Mouse (Mus musculus) limb, embryonic 12.5 days (tissue): ENCODE results near the gene Nfatc3. TPM values are rescaled to one million over a fixed set of nuclear protein-coding genes. Genes with fewer than 3 reads are reported as not detected.

Source experiments
- ATAC-seq: fragments of 200-750 bp; cut with Nextera tagmentation; 2 replicates; pipeline ENCODE4 v1.8.0; 2017; ENCODE audit warnings: low read depth, moderate TSS enrichment; ENCODE audit not compliant: insufficient number of reproducible peaks, insufficient read depth, low FRiP score, low TSS enrichment
- H3K27ac ChIP-seq: fragments of 300-500 bp; sonication (generic); 2 replicates; pipeline ENCODE4 v1.5.1; 2016; ENCODE audit warnings: mild to moderate bottlenecking, moderate library complexity
- H3K27me3 ChIP-seq: fragments of 300-500 bp; sonication (generic); 2 replicates; pipeline ENCODE4 v1.6.1; 2016; ENCODE audit warnings: mild to moderate bottlenecking, moderate library complexity
- H3K36me3 ChIP-seq: fragments of 300-500 bp; sonication (generic); 2 replicates; pipeline ENCODE4 v1.6.1; 2016; ENCODE audit warnings: mild to moderate bottlenecking, moderate library complexity
- H3K4me1 ChIP-seq: fragments of 300-500 bp; sonication (generic); replicated peaks from 2 replicates; pipeline ENCODE4 v1.6.1; 2016
- H3K4me2 ChIP-seq: fragments of 300-500 bp; sonication (generic); 2 replicates; pipeline ENCODE4 v1.6.1; 2016; ENCODE audit warnings: mild to moderate bottlenecking, moderate library complexity
- H3K4me3 ChIP-seq: fragments of 300-500 bp; sonication (generic); replicated peaks from 2 replicates; pipeline ENCODE4 v1.5.1; 2016; ENCODE audit warnings: mild to moderate bottlenecking
- H3K9ac ChIP-seq: fragments of 300-500 bp; sonication (generic); replicated peaks from 2 replicates; pipeline ENCODE4 v1.6.1; 2016; ENCODE audit warnings: mild to moderate bottlenecking, moderate library complexity
- H3K9me3 ChIP-seq: fragments of 300-500 bp; sonication (generic); 2 replicates; pipeline ENCODE4 v1.6.1; 2016; ENCODE audit warnings: mild to moderate bottlenecking, moderate library complexity
- WGBS: fragments of 180-500 bp; shearing (Covaris S2); methylation state at CpG from one replicate; pipeline ENCODE4 v1.1.7; 2016; 5-methylcytosine and 5-hydroxymethylcytosine counted together
- polyA plus RNA-seq: library from polyadenylated mRNA; unstranded; fragments of >200 nt; fragmentation: Nextera tagmentation; extraction: Ambion mirVana; gene quantifications from 2 replicates; pipeline ENCODE4 v1.2.1, GENCODE M21; 2016

Gene Nfatc3
- polyA plus RNA-seq, 1 experiment from 2014 or later = 9.2 TPM

GRCm38 (mm10) chr8:106169017-106169933, 110.6 kb downstream of the Nfatc3 start:
- H3K4me2 ChIP-seq = peak overlapping the region; percentile 91
- H3K4me3 ChIP-seq = peak overlapping the region; percentile 86
- H3K27me3 ChIP-seq = no peaks in the 10 kb centered on the region
- H3K9me3 ChIP-seq = no peaks in the 10 kb centered on the region
- H3K36me3 ChIP-seq = peaks cover 8% of the 10 kb centered on the region; the same call in 1 of the 2 replicates
- peak overlapping the region; percentile 90 for H3K27ac ChIP-seq
- WGBS = 1% methylated on average over 54 of the region's 54 CpGs
- ATAC-seq = peak; percentile 60
- H3K4me1 ChIP-seq = peaks cover 13% of the 10 kb centered on the region
- peak overlapping the region; percentile 85 for H3K9ac ChIP-seq

- 43% methylated on average over 6 of the region's 6 CpGs for WGBS
- Histone ChIP-seq H3K4me1 (peaks cover 13% of the 10 kb centered on the region), H3K36me3 (peaks cover 3% of the 10 kb centered on the region; the same call in 1 of the 2 replicates), H3K9ac (peak overlapping the region; percentile 85), H3K4me3 (peak overlapping the region; percentile 86), H3K4me2 (peak overlapping the region; percentile 91), H3K27me3 (no peaks in the 10 kb centered on the region), H3K27ac (0 out of 2 replicates have a peak overlapping the region, but pooled peaks have one; percentile 23), H3K9me3 (no peaks in the 10 kb centered on the region)
- no peak for ATAC-seq
These were observed 111.4 kb downstream of the Nfatc3 start for GRCm38 (mm10) chr8:106169934-106170480.

GRCm38 (mm10) chr8:106173566-106173965, 114.9 kb downstream of the Nfatc3 start:
- 96% methylated on average over 3 of the region's 3 CpGs for WGBS
- peaks cover 20% of the 10 kb centered on the region for H3K4me1 ChIP-seq
- ATAC-seq = no peak
- no peak overlapping the region for H3K4me3 ChIP-seq
- no peak overlapping the region for H3K9ac ChIP-seq
- peaks cover 3% of the 10 kb centered on the region; the same call in 1 of the 2 replicates for H3K36me3 ChIP-seq
- H3K27ac ChIP-seq = no peak overlapping the region
- no peaks in the 10 kb centered on the region for H3K27me3 ChIP-seq
- no peak overlapping the region for H3K4me2 ChIP-seq
- H3K9me3 ChIP-seq = no peaks in the 10 kb centered on the region

GRCm38 (mm10) chr8:106176891-106177290, 118.3 kb downstream of the Nfatc3 start:
- no peak overlapping the region for H3K4me2 ChIP-seq
- H3K9me3 ChIP-seq = no peaks in the 10 kb centered on the region
- WGBS = 31% methylated on average over 1 of the region's 1 CpGs
- no peaks in the 10 kb centered on the region for H3K27me3 ChIP-seq
- H3K36me3 ChIP-seq = peaks cover 15% of the 10 kb centered on the region
- no peak overlapping the region for H3K4me3 ChIP-seq
- peaks cover 13% of the 10 kb centered on the region for H3K4me1 ChIP-seq
- H3K27ac ChIP-seq = no peak overlapping the region
- H3K9ac ChIP-seq = no peak overlapping the region
- ATAC-seq = no peak

GRCm38 (mm10) chr8:106177594-106177993, 119.0 kb downstream of the Nfatc3 start:
- 73% methylated on average over 1 of the region's 1 CpGs for WGBS
- Histone ChIP-seq H3K4me1 (peaks cover 13% of the 10 kb centered on the region), H3K27ac (no peak overlapping the region), H3K4me3 (no peak overlapping the region), H3K4me2 (no peak overlapping the region), H3K36me3 (peaks cover 22% of the 10 kb centered on the region), H3K9me3 (no peaks in the 10 kb centered on the region), H3K27me3 (no peaks in the 10 kb centered on the region), H3K9ac (no peak overlapping the region)
- ATAC-seq = no peak

GRCm38 (mm10) chr8:106178428-106178827, 119.8 kb downstream of the Nfatc3 start:
- peaks cover 13% of the 10 kb centered on the region for H3K4me1 ChIP-seq
- H3K4me2 ChIP-seq = no peak overlapping the region
- no peak overlapping the region for H3K27ac ChIP-seq
- no peaks in the 10 kb centered on the region for H3K27me3 ChIP-seq
- H3K4me3 ChIP-seq = no peak overlapping the region
- ATAC-seq = no peak
- H3K9me3 ChIP-seq = no peaks in the 10 kb centered on the region
- H3K9ac ChIP-seq = no peak overlapping the region
- 73% methylated on average over 2 of the region's 2 CpGs for WGBS
- H3K36me3 ChIP-seq = peaks cover 23% of the 10 kb centered on the region

Other genes with a start within 250 kb of the Nfatc3 start
- gene Ranbp10, start 231.5 kb upstream of the Nfatc3 start, polyA plus RNA-seq = 14.9 and 17.2 TPM in 2 replicates
- gene Tsnaxip1, start 231.1 kb upstream of the Nfatc3 start, polyA plus RNA-seq = 0.17 and 0.56 TPM in 2 replicates
- 55.3 and 59.2 TPM in 2 replicates for gene Cenpt, start 205.6 kb upstream of the Nfatc3 start, polyA plus RNA-seq
- gene Thap11, start 203.7 kb upstream of the Nfatc3 start, polyA plus RNA-seq = 85.6 and 96.3 TPM in 2 replicates
- 253 and 266 TPM in 2 replicates for gene Nutf2, start 198.3 kb upstream of the Nfatc3 start, polyA plus RNA-seq
- gene Edc4, start 178.0 kb upstream of the Nfatc3 start, polyA plus RNA-seq = 72.0 and 75.7 TPM in 2 replicates
- gene Nrn1l, start 165.3 kb upstream of the Nfatc3 start, polyA plus RNA-seq = 0.38 and 0.77 TPM in 2 replicates
- gene Pskh1, start 158.4 kb upstream of the Nfatc3 start, polyA plus RNA-seq = 43.0 and 48.2 TPM in 2 replicates
- 1.3 and 1.6 TPM in 2 replicates for gene Ctrl, start 125.0 kb upstream of the Nfatc3 start, polyA plus RNA-seq
- 24.1 and 26.9 TPM in 2 replicates for gene Psmb10, start 120.4 kb upstream of the Nfatc3 start, polyA plus RNA-seq
- 2.2 and 2.3 TPM in 2 replicates for gene Lcat, start 115.5 kb upstream of the Nfatc3 start, polyA plus RNA-seq
- 35.5 and 42.8 TPM in 2 replicates for gene Slc12a4, start 92.7 kb upstream of the Nfatc3 start, polyA plus RNA-seq
- not detected in 2 replicates for gene Dpep3, start 79.4 kb upstream of the Nfatc3 start, polyA plus RNA-seq
- gene Dus2, start 67.5 kb upstream of the Nfatc3 start, polyA plus RNA-seq = 23.8 and 24.4 TPM in 2 replicates
- 0.26 TPM in 1 of 2 replicates, not detected in the other for gene Dpep2nb, start 52.9 kb upstream of the Nfatc3 start, polyA plus RNA-seq
- 21.0 and 22.9 TPM in 2 replicates for gene Ddx28, start 47.0 kb upstream of the Nfatc3 start, polyA plus RNA-seq
- 7.4 and 8.1 TPM in 2 replicates for gene Esrp2, start 78.1 kb downstream of the Nfatc3 start, polyA plus RNA-seq
- 16.7 and 16.8 TPM in 2 replicates for gene Pla2g15, start 91.6 kb downstream of the Nfatc3 start, polyA plus RNA-seq
- gene Slc7a6, start 110.0 kb downstream of the Nfatc3 start, polyA plus RNA-seq = 64.5 and 70.8 TPM in 2 replicates
- 44.7 and 47.1 TPM in 2 replicates for gene Slc7a6os, start 152.1 kb downstream of the Nfatc3 start, polyA plus RNA-seq
- gene Prmt7, start 152.1 kb downstream of the Nfatc3 start, polyA plus RNA-seq = 56.4 and 58.6 TPM in 2 replicates